Mouse (Mus musculus) cerebellum, adult 8-10 months (tissue): Measurements from ENCODE around the gene Aqp2.

Source experiments
- DNase-seq: peaks from one replicate; pipeline ENCODE4 v3.0.0; 2022

Gene Aqp2

DNA sequence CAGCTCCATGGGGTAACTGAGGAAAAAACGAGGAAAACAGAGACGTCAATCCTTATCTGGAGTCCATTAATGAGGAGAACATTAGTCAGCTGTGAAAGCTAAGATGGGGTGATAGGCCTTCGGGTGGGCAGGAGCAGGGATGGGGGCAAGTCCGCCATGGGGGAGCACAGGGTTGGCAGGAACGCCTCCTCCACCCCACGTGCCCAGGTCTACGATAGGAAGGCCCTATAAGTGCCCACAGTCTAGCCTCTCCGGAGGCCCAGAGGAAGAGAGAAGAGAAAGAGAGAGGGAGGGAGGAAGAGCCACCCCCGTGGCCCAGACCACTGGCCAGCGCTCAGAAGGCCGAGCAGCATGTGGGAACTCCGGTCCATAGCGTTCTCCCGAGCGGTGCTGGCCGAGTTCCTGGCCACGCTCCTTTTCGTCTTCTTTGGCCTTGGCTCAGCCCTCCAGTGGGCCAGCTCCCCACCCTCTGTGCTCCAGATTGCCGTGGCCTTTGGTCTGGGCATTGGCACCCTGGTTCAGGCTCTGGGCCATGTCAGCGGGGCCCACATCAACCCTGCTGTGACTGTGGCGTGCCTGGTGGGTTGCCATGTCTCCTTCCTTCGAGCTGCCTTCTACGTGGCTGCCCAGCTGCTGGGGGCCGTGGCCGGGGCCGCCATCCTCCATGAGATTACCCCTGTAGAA lies at the start of gene Aqp2:
TSS of gene Aqp2 (plus strand) at position 254 of the 684 bp plus-strand sequence.
- peak; percentile 35 for DNase-seq

DNA sequence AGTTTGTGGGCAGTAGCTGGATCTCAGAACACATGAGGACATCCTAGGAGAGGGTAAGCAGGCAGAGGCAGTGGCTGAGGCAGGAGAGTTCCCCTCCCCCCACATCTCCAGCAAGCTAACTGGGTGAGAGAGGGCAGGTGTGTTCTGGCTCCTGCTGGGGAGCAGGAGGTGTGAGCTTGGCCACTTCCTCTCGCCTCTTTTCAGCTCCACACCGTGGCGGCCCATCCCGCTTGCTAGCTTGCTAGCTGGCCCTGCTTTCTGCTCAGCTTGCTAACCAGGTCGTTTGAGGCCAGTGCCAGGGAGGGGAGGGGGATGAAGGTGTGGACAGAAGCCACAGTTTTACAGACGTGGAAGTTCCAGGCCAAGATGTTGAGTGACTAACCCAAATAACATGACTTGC lies 47.7 kb upstream of the Aqp2 start:
- peak; percentile 41 for DNase-seq

DNA sequence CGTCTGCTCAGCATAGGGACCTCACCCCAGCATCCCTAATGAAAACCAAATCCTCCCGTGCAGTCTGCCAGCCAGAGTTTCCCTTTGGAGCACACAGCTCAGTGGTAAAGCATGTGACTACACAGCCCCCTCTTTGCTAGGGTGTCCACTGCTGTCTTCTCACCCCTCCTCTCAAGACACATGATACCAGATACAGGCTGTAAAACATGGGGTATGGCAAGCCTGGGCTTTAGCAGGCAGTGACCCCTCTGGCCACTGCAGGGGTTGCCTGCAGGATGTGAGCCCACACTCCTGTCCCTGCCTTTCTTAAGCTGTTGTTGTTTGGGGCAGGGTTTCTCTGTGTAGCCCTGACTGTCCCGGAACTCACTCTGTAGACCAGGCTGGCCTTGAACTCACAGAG lies 46.8 kb upstream of the Aqp2 start:
- DNase-seq: no peak

DNA sequence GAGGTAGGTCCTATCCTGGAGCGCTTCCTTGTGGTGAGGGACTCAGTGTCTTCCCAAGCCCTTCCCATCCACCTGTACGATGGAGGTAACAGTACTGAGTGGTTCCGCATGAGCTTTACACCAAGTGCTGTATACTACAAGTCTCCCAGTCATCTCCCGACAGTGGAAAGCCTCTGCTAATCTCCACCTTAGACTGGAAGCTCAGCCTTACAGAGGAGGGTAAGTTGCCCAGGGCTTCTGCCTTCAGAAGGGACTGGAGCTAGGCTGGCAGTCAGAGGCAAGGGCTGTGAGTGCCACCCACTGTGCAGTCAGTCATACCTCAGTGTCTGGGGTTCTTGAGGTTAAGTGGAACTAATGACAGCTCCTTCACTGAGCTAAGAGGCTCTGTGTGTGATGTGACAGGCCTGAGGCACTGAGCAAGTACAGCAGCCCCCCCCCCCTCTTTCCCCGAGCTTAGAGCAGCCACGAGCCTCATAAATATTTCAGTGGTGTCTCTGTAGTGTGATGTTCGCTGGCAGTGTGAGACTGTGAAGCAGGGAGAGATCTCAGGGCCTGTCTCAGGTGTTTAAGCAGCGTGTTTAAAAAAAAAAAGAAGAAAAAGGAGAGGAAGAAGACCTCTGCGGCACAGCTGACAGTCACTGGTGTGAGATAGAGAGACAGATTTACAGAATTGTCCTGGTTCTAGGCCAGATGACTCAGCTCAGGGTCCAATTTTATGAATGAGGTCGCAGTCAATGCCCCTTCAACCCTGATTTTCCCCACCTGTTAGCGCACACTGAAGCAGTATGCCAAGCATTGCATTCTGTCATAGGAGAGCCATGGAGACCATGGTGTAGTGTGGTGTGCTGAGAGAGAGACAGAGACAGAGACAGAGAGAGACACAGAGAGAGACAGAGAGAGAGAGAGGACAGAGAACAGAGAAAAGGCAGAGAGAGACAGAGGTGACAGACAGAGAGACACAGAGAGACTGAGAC lies 41.7 kb upstream of the Aqp2 start:
- no peak for DNase-seq

DNA sequence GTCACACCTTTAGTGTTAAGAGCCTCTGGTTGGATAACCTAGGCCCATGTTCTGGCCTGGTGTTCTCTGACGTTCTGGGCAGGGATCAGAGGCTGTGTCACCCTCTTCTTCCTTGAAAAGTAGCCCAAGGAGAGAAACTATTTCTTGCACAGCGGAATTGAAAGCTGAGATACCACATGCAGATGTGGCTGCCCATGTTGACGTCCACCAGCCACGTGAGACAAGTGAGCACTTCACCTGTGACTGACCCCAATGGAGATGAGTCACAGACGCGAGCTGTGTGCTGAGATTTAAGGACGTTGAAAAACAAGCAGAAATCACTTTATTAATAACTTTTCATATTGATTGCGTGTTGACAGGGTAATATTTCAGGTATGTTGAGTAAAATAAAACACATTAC lies 39.0 kb upstream of the Aqp2 start:
- no peak for DNase-seq

DNA sequence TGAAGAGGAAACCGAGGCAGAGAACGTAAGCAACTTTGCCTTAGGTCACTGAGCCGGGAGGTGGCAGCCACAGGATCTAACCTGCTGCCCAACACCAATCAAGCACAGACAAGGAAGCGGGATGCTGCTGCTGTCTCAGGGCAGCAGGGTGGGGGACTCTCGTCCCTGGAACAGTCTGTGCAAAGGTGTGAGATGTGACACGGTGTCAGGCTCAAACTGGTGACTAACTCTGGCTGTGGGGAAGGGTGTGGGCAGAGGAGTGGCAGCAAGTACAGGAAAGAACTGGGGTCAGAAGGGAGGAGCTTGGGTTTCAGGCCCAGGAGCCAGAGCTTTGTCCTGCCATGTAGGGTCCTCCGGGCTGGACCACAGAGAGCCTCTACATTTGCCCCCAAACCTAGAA lies 34.8 kb upstream of the Aqp2 start:
- no peak for DNase-seq

DNA sequence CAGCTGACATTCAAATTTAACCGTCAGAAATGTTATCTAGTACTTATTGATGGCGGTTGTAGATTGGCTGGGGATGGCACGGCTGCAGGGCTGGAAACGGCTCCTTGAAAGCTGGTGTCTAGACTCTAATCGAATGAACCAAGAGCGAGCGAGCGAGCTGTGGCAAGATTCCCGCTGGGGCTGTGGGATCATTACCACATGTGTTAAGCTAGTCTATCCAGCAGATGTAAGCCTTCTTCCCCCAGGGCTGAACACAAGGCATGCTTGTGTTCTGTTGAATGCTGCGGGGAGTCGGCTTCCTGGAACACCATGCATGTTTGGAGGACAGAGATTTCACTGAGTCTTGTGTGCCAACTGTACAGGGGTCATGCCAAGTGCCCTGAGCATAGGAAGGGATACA lies 32.3 kb upstream of the Aqp2 start:
- no peak for DNase-seq

DNA sequence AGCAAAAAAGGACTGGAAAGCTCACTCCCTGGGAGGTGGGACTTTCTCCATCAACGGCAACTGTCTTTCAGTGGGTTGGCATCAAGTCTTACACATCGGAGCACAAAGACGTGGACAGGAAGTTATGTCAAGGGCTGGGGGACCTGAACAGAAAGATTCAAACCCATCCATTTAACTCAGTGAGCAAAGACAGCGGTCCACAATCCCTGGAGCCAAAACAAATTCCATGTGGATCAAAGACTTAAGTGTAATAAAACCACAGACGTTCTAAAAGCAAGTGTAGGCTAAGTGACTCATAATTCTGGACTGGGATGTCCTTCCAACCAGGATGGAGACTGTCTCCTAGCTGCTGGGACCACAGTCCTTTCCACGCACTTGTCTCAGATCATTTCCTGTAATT lies 31.1 kb upstream of the Aqp2 start:
- DNase-seq: no peak

DNA sequence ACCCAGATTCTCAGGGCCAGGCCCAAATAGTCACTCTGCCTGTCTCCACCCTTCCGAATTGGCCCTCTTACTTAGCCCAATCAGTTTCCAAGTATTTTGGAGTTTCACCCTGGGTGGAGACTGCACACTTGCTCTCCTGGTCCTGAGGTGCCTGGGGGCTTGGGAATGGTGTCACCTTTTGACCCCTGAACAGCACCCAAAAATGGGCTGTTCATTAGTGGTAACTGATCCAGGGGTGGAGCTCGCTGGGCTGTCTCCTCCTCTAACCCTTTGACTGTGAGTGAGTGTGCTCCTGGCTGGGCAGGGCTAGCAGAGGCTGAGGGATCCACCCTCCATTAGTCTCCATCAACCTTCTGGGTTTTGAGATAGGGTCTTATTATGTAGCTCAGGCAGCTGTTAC lies 29.0 kb upstream of the Aqp2 start:
- no peak for DNase-seq

DNA sequence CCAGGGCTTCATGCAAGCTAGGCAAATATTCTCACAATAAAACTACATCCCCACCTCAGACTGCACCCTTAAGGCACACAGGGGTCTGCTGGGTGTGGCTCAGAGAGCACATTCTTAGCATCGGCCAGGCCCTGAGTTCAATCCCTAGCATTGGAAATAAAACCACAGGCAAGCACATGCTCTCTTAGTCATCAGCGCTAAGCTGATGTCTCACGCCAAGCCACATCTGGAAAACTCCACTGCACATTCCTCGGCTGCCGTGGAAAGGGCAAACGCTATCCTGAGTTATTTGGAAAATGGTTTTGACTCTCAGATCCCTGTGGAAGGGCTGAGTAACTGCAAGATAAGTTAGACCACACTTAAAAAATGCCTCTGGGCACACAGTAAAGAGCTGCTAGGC lies 25.1 kb upstream of the Aqp2 start:
- no peak for DNase-seq

DNA sequence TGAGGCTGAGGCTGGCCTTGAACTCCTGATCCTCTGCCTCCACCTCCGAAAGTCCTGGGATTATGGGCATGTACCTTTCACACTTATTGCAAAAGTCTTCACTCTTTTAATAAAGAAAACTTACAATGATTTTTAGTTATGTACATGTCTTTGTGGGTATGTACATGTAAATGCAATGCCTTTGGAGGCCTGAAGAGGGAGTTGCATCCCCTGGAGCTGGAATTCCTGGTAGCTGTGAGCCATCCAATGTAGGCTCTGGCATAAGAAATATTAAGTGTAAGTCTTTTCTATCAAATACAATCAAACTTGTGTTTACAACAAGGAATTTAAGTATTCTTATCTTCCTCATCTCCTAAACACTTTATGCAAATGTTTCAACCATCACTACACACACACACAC lies 19.9 kb upstream of the Aqp2 start:
- DNase-seq: no peak

DNA sequence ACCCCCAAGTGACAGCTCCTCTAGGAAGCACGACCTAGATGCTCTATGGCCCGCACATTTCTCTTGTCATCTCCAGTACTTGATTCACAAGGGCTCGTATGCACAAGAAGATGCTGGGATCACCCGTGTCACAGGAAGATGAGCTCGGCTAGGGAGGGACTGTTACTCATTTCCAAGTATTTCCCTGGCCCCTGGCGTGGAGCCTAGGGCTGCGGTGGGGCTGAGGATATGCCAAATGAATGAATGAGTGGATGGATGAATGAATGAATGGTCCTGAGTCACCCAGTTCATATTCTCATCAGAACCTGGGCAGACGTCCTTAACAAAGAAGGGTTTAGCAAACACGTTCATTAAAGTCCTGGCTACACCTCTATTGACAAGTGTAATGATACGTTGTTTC lies 18.6 kb upstream of the Aqp2 start:
- no peak for DNase-seq

DNA sequence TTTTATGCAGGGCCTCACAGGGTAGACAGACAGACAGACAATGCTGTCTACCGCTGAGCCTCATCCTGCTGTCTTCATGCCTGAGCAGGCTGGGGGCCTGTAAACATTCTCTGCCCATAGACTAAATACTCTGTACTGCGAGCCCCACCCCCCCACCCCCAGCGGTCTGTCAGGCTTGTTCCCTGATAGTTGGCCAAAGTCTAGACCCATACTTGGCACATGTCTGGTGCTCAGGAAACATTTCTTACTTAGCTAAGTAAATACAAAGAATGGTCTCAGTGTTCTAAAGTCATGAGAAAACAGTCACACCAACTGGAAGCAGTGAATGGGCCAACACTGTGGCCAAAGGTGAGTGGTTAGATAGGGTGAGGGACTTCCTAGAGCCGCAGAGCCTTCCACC lies 11.5 kb upstream of the Aqp2 start:
- DNase-seq: no peak

DNA sequence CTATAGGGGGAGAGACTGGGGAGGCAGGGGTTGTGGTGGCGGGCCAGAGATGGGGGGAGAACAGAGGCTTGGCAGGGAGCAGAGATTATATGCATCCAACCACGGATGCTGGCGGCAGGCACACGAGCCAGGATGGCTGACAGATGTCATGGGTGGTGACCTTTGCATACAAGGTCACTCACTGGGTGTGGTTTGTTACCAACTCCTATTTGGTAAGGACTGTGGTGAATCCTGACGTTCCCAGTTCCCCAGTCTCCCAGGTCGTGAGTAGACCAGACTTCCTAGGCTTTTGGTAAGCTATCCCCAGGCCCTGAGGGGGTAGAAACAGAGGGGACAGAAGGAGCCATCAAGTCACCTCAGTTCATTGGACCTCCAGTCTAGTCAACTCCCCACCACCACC lies 10.2 kb upstream of the Aqp2 start:
- no peak for DNase-seq

DNA sequence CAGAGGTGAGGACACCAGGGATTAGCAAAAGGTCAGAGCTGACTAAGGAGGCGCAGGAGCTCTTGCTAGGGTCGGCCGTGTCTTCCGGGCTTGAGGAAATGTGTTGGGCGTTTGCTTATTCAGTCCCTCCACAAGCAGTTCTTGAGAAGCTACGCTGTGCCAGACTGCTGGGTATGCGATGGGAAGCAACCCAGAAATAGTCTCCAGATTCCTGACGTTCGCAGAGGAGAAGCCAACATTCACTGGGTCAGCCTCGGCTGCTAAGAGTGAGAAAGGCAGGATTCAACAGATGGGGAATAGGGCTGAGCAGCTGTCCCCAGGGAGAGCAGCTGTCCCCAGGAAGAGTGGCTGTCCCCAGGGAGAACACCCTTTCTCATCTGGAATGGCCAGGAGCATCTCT lies 9.7 kb upstream of the Aqp2 start:
- no peak for DNase-seq

DNA sequence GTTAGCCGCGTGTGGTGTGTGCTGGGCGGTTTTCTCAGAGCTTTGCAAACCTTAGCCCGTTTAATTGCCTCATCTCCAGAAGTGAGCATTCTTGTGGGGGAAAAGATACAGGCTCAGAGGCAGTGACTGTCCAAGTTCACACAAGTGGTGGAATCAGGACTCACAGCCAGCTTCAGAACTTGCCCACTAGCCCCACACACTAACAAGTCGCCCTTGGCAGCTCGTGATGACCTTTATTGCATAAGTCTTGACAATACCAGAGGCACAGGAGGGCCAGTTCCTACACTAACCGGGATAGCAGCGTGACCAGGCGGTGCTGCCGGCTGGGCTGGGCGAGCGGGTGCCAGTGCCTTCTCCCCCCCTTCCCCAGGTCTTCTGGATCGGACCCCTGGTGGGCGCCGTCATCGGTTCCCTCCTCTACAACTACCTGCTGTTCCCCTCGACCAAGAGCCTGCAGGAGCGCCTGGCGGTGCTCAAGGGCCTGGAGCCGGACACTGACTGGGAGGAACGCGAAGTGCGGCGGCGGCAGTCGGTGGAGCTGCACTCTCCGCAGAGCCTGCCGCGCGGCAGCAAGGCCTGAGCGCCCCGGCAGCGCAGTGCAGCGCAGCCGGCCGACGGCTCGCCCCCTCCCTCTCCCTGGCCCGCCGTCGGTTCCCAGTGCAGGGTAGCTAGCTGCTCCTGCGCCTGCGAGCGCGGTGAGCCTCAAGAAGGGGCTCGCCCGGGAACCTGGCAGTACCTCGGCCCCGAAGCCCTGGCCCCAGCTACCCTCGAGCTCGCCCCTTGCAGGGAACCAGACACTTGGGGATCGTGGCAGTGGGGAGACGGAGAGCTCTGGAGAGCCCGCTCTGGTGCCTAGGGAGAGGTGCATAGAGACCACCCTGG lies 4.8 kb downstream of the Aqp2 start:
- DNase-seq: peak; percentile 45

DNA sequence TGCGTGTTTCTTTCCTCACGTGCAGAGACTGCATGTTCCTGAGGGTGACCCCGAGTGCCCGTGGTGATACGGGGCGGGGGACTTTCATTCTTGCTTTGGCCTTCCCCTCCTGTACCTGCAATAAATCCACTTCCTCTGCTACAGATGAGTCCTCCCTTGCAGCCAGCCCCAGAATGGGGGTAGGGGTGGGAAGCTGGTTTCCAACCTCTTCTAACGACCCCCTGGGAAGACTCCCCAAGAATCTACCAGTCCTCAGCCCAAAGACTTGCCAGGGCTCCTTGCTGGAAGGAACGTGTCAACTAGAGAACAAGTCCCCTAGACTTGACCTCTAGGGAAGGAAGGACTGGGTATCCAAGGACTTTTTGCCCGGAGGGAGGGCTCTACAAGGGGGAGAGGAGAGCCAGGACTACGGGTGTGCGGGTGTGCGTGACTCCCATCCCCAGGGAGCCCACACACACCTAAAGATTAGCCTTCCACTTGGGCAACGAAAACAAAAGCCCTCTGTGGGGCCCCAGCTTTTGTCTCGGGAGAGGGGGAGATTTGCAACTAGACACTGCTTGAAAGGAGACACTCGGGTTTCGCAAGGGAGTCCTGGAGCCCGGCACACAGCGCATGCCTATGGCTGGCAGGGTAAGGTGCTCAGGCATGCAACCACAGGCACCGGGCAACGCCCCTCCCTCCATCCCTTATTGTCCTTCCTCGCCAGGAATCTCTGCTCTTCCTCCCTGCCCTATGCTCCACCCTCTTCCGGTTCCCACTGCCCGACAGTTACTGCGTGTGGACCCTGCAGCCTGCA lies 5.8 kb downstream of the Aqp2 start:
- no peak for DNase-seq

DNA sequence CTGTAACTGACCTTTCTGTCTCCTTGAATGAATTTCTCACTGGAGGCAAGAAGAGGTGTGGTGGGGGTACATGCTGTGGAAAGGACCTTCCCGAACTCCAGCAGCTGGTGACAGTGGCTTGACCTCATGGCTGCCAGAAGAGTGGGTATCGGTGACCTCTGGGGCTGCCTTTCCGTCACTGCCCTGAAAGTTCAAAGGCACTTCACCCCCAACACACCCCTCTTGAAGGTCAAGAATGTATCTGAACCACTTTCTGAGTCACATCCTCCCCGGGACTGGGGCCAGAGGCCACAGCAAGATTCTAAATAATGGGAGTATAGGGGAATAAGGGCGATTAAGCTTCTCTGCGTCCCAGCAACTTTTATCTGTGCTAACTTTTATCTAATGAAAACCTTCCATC lies 6.9 kb downstream of the Aqp2 start:
- DNase-seq: no peak

DNA sequence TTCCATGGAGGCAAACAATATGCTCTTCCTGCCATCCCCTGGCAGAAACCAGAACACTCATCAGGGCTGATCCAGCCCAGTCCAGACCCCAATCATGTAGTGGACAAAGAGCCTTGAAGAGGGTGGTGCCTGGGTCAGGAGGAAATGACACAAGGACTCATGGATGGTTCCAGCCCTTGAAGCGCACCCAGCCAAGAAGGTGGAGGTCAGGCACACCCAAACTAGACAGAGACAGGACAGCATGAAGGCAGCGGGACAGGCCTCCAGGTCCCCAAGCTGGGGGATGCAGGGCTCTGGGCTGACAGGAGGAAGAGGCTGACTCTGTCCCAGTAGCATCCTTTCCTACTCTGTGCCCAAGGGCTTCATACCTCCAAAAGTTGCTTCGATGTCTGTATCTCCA lies 7.7 kb downstream of the Aqp2 start:
- no peak for DNase-seq

DNA sequence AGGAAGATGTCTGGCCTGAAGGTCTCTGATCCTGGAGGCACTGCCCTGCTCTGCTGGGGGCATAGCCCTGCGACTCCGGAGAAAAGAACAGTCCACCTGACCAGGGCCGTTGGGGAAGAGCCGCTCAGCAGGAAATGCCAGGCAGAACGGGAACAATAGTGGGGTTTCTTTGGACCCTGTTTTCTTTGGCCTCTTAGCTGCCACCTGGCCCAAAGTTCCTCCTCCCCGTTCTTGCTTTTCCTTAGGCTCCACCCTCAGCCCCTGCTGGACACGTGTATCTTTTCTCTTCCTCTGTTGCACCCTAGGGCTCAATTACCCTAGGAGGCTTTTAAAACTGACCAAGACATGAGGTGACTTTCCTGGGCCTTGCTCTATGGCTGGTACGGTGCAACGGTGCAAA lies 10.4 kb downstream of the Aqp2 start:
- DNase-seq: no peak

DNA sequence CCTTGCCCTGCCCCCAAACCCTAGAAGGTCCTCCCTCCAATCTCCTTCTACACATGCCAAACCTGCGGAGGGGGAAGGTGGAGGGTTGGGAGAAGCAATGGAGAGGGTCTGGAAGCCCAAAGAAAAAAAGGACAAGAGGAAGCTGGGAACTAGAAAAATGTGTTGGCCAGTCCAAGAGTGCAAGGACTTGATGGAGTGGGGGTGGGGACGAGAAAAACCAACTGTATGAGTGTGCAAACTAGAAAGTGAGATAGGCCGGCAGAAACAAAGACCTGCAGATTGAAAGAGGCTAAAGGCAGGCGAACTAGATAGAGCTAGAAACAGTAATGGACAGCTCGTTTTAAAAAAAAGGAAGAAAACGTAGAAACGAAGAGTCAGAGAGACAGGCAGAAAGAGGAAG lies 10.8 kb downstream of the Aqp2 start:
- no peak for DNase-seq

DNA sequence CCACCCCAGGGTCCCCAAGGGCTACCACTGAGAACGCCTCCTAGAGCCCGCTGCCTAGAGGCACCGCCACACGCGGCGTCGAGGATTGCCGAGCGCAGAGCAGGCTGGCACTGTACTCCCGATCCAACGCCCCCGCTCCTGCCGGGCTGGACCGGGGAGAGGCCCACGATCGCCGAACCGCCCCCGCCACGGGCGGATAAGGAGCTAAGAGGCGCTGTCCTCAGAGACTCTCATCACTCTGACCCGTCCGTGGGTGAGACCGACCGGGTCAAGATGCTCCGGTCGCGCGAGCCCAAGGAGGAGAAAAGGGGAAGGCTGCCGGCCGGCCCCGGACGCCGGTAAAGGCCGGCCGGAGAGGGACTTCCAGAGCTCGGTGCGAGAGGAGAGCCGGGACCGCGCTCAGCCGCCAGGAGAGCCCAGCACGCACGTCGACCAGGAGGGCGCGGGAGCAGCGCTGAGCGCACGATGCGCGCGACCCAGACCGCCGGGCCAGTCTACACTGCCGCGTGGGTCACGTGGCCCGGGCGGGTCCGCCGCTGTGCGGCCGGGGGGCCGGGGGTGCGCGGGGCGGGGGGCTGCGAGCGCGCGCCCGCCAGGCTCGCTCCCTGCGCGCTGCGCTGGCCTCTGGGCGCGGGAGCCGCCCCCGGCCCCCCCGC lies 11.7 kb downstream of the Aqp2 start, which contains the start of gene Aqp5:
TSS of gene Aqp5 (plus strand) at position 354 of the 656 bp plus-strand sequence.
- peak; percentile 18 for DNase-seq
